Mouse (Mus musculus): ENCODE measurements at regions not wholly inside any gene's neighbourhood (a gene's known extent, or its start where the extent isn't known, plus 50 kb on each side); places are given as distances from the start of the nearest gene placed in this dataset.
A peak's percentile ranks its signal among the peaks of the same experiment; 100 is the strongest.

DNA sequence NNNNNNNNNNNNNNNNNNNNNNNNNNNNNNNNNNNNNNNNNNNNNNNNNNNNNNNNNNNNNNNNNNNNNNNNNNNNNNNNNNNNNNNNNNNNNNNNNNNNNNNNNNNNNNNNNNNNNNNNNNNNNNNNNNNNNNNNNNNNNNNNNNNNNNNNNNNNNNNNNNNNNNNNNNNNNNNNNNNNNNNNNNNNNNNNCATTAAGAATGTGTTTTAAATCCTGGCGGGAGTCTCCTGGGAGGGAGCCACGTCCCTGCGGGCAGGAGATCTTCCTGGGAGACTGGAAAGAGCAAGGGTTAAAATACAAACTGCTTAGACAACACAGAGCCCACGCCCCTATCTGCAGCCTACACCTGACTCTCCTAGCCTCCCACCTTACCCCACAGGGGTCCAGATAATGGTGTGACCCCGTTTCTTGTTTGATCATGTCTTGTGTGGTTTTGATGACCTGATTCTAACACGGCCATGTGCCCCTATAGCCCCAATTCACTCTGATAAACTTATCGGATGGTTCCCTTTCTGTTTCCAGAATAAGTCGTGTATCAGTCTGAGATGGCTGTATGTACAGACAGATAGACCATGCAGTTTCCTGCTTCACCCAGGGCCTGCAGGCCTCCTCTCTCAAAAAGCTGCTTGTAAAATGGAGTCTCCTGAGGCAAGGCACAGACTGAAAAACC, 160.8 kb downstream of the Rpl14 start:
- DNase-seq = no peak

DNA sequence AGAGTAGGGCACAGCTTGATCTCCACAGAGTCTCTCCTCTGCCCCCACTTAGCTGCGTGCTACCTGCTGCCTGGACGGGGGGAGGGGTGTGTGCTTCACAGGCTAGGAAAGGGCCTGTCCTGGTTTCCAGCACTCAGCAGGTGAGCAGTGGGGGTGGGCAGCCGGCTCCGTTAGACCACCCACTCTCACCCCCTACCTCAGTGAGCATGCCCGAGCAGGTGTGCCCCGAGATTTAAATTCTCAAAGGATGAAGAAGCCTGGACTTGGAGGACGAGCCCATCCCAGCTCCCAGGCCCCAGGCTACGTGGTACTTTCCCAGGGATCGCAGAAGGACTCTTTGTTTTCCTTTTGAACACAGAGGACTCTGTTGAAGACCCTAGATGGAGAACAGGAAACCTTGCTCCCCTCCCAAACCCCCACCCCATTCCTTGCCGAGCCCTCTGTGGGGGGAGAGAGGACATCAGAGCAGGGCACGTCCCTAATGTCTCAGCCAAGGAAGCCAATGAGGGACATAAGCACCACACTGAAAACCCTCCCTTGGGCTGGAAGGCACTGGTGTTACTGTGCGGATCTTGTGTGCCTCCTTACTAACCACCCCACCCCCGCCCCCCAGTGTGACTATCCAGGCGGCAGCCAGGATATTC, 161.5 kb downstream of the Rpl14 start:
- DNase-seq = no peak

DNA sequence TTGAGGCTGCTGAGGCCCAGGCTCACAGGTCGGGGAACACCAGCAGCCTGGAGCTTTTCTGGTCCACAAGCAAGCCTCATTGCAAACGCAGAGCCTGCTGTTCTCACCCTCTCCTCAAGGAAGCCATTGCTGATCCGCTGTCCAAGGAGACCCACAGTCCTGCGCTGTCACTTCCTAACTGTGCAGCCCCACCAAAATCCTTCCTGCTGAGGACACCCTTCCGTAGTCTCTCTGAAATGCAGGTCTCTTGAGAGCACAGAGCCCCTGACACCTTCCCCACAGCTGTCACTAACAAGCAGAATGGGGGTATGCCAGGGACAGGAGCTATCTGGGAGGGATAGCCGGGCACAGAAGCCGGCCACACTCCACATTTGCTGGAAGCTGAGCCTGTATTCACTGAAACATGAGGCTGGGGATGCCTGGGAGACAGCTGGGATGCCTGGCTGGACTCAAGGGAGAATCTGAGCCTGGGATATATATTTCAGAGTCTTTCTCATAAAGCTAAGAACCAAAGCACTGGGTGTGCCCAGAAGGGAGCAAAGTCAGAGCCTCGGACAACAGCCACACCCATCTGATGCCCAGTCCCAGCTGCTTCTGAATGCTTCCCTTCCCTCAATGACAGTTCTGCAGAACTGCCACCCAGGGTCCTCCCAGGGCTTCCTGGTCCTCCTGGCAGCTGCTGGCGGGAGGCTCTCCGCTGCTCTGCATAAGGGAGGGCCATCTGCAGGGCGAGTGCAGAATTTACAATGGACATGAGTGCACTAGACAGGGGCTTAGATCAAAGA, 162.6 kb downstream of the Rpl14 start:
- DNase-seq = peak; percentile 4

DNA sequence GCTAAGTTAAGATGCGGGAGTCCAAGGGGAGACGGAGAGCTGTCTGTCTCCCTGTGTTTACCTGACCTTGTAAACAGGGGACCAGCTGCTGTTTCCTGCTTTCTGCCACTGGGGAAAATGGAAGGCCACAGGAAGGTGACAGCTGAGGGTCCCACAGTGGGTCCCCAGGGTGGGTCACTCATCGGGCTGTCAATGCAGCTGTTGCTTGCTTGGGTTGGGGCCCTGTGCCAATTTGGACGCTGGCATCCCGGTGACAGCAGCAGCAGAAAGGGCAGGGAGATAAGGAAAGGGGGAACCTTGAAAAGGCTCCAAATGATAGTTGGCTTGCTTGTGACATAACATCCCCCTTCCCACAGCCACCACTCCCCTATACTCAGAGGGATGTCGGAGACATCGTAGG, 164.0 kb downstream of the Rpl14 start:
- no peak for DNase-seq

DNA sequence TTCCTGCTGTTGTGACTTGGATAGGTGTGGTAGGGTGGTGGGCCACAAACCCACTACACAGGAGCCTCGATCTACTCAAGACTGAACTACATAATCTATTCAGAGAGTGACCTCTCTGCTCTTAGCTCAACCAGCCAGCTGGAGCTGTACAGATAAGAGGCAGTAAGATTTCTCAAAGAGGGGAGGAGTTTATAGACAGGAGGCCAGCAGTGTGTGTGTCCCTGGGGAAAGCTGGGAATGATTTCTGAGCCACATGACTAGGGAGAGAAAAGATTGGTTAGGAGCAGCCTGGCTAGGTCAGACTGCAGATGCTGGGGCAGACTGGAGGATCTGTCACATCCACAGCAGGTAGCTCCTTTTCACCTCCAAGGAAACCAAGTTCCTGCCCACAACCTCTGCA, 166.7 kb downstream of the Rpl14 start:
- DNase-seq = no peak

DNA sequence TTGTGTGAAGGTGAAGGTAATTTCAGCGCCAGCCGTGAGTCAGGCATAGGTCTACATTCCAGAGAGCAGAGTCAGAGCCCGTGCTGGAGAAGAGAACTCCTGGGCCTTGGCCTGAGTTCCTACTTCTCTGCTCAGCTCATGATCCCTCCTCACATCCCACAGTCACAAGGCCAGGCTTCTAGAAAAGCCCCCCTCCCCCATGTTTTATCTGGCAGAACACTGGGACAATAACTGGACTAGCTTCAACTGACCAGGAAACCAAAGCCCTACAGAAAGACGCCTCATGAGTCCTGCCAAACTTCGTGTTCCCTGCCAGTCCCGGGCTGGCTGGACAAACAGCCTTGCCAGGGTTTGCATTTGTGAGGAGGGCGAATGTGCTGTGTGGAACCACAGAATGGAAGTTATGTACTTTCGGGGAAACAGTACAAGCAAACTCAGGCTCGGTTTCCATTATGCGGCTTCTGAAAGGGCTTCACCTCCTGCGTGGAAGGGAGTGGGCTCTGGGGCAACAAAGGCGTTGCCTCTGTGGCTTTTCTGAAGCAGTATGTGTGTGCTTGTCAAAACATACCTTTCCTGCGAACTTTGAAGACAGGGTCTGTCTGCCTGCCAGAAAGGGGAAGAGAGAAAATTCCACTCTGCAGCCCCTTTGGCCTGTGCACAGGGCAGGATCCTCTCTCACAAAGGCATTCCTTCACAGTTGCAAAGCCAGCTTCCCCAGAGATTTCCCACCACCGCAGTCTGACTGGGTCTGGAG, 168.1 kb downstream of the Rpl14 start:
- DNase-seq = no peak

DNA sequence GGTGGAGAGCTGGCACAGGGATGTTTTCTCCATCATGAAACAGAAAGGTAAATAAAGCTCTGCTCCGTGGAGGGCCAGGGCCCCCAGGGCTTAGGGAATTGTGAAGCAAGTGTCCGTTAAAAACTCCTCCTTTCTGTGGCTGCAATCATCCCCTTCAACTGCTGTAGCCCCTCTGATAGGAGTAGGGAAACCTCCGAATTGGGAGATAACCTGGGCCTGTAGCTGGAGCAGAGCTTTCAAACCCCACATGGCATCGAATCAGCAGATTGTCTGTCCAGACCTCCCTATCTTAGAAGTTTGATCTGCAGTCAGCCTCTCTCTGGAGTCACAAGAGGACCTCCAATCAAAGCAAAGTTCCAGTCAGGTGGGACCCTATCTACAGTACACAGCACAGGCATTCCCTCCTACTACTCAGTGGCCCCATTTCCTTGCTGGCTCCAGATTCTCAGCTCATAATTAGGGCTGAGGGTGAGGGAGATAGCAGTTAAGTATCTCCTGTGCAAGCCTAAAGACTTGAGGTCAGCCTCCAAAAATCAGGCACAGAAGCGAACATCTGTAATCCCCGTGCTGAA, 168.8 kb downstream of the Rpl14 start:
- DNase-seq = no peak

DNA sequence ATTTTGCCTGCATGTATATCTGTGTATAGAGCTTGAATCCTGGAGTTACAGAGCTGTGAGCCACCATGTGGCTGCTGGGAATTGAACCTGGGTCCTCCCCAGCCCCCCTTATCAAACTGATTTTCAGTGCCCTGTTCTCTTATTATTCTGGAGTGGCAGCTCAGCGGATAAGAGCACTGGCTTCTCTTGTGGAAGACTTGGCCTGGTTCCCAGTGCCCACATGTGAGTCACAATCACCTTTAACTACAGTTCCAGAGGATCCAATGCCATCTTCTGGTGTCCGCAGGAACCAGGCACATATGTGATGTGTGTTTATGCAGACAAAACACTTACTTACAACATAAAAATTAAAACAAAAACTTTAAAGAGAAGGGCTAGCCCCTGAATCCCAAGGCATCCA, 170.3 kb downstream of the Rpl14 start:
- DNase-seq = no peak

DNA sequence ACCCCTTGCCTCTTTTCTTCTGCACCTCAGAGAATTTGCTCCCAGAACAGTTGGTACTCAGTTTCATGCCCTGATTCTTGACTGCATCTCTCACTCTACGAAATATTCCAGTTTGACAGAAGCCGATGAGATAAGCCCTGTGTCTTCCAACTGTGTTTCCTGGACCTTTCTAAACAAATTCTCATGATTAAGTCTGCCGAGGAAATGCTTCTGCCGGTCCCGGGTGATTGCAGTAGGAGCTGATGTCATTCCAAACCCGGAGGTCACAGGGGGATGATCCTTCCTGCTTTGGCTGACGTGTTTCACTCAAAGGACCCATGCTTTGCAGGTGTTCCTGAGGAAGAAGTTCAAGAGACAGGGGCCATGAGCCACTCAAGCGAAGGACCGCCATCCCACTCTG, 172.2 kb downstream of the Rpl14 start:
- DNase-seq = no peak

DNA sequence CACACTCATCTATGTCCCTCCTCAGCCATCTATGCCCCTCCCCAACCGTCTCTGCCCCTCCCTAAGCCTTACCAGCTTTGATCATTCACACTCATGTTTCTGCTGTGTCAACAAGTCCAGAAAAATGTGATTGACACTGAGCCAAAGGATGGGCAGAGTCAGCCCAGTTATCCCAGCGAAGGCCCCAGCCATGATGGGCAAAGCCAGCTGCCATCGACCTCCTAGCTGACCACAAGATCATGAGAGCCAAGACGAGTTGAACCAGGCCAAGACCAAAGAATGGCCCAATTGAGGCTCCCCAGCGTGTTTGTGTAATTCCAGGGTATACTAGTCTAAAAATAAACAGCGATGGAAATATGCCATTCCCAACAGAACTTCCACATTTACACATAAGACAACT, 174.4 kb downstream of the Rpl14 start:
- DNase-seq = no peak

DNA sequence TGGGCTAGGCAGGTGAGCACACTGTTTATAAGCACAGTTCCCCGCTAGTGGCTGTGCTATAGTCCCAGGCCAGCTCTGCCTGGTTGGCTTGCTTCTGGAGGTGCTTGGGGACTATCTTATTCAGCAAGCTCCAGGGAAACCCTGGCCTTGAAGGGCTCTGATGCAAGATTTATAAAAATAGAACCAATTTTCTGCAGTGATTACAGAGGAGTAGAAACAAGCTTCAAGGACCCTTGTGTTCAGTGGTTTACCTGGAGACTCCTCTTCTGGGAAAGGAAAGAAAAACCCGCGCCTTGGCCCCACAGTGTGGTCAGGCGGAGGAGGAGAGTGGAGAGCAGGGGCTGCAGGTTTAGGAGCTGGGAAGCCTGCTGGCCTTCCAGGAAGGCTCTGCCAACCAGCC, 178.2 kb upstream of the Ctnnb1 start:
- DNase-seq = no peak

DNA sequence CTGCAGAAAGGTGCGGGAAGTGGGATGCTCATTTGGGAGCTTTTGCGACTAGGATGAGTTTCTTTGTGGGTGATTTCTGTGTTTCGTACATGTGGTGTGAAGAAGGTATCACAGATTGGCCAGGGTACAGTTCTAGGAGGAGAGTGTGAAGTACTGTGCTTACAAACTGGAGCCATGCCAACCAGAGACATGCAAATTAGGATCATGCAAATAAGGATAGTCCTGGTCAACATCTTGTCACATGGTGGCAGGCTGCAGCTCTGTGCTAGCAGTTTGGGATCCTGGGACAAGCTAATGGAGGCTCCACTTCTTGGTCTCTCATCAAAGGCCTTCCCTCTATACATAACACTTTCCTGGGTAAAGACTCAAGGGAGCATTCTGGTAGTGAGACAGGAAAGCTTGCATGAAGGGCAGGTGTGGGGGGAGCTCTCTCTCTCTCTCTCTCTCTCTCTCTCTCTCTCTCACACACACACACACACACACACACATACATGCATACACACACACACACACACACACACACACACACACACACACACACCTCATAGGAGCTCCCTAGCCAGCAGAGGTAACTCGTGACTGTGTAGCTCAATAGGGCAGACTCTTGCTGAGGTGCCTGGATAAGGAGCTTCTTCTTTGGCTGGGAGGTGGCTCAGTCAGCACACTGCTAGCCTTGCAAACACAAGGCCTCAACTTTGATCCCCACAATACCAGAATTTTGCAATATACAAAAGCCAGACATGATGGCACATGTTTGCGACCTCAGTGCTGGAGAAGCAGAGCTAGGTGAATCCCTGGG, 177.1 kb upstream of the Ctnnb1 start:
- no peak for DNase-seq

DNA sequence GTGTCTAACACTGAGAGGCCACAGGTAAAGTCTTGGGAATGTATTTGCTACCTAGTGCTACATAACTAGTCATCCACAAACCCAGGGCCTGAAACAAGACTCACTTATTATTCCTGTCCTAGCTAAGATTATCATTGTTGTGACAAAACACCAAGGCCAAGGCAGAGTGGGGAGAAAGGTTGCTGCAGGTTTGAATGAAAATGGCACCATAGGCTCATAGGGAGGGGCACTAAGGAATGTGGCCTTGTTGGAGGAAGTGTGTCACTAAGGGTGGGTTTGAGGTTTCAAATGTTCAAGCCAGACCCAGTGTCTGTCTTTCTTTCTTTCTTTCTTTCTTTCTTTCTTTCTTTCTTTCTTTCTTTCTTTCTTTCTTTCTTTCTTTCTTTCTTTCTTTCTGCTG, 174.9 kb upstream of the Ctnnb1 start:
- no peak for DNase-seq

DNA sequence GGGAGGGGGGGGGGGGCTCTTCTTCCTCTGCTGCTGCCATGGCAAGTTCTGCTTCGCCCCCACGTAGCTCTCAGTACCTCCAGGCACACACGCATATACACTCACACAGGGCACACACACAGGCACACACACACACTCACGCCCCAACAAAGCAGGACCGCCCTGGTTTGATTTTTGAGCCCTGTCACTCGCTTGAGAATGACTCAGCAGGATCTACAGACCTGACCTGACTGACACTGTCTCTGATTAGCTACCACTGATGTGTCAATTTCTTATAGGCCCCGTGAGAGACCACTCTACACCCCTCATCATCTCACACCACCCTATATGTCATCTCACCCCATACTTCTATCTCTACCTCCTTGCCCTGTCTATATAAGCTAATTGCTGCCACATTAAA, 173.5 kb upstream of the Ctnnb1 start:
- DNase-seq = no peak

DNA sequence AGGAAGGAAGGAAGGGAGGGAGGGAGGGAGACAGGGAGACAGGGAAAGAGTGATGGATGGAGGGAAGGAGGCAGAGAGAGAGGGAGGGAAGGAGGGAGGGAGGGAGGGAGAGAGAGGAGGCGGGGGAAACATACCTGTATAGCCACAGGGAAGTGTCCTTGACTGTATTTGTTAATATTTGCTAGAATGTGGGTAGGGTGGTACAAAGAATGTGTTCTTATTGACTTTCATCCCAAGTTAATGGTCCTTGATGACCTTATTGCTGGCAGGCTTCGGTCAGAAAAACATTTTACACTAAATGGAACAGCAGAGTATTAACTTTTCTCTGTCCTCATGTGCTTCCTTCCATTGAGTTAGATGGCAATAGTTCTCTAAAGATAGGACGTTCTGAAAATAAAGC, 171.0 kb upstream of the Ctnnb1 start:
- no peak for DNase-seq

DNA sequence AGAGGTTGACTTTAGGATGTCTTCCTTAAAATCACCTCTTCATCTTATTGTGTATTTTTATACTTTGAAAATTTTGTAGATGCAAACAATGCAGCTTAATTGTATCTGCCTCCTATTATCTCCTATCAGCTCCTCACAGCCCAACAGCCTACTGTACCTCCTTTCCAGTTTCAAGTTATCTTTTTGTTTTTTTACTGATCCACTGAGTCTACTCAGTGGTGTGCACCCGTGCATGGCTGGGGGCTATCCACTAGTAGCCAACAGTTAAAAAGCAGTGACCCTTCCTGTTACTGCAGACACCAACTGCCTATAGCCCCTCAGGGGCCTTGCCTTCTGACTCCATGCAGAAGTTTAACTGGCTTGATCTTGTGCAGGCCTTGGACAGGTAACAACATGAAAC, 170.4 kb upstream of the Ctnnb1 start:
- DNase-seq = no peak

DNA sequence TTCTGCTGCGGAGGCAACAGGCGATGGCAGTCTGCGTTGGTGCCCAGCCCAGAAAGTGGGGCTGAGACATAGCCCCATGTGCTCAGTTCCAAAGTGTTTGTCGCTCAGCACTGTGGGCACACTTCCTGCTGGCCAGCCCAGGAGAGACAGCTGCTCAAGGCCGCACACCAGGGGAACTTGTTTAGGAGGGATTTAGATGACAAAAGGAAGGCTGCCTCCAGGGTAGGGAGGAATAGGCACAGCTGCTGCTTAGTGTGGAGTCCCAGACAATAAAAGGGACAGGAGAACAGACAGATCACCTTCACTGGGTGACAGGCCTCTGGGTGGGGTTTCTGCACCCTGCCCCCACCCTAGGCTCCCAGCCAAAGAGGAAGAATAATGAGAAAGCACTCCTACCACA, 169.2 kb upstream of the Ctnnb1 start:
- no peak for DNase-seq

DNA sequence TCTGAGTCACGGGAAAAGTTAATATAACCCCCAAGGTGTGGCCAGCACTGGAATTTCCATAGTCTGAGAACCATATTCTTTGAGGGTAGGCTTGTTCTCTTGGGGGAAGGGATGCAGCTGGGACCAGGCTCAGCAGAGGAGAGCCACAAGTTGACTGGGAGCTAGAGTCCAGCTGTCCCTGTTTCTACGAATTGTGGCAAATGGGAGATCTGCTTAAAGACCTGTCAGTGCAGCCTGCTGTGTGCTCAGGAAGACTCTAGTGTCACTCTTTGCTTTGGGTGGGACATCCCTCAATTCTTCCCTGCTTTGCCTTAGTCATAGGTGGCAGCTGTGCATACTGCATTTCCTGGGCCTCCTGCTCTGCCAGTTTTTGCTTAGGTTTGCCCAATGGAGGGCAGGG, 165.2 kb upstream of the Ctnnb1 start:
- no peak for DNase-seq

DNA sequence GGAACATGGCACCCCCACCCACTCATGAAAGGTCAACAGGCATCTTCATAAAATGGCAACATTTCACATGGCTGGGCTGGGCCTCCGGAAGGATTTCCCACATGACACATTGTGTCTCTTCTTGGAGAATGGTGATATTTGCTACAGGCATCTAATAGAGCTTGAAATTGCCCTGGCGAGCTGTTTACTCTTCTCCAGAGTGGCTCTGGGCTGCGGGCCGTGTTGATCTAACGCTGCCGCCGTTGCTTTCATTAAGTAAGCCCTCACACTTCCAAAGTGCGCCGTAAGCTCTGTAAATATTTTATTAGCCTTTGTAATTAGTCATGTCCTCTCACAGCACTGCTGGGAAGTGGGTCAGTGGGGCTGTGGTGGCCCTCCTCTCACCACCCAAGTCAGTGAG, 164.4 kb upstream of the Ctnnb1 start:
- DNase-seq = no peak

DNA sequence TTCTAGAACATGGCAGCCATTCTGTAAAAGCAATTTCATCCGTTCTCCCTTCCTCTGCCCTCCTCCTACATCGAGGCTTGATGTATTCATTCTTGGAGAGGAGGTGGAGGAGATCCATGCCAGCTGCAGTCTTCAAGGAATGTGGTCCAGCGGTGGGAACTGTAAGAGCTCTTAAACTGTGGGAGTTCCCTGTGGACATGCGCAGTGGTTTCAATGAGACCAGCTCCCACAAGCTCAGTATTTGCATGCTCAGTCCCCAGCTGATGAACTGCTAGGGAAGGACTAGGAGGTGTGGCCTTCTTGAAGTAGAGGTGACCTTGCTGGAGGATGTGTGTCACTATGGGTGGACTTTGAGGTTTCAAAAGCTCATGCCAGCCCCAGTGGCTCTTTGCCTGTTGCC, 163.7 kb upstream of the Ctnnb1 start:
- no peak for DNase-seq

DNA sequence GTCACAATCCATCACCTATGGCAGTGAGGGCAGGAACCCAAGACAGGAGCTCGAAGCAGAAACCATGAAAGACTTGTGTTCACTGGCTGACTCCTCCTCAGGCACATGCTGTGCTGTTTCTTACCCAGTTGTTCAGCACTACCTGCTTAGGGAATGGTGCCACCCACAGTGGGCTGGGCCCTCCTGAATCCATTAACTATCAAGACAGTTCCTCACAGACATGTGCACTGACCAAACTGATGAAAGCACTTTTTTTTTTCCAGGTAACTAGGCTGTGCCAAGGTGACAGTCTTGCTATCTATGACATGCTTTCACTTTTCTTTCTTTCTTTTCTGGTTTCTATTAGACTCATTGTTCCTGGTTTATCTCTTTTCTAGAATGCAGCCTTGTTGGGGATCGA, 162.1 kb upstream of the Ctnnb1 start:
- DNase-seq = no peak

DNA sequence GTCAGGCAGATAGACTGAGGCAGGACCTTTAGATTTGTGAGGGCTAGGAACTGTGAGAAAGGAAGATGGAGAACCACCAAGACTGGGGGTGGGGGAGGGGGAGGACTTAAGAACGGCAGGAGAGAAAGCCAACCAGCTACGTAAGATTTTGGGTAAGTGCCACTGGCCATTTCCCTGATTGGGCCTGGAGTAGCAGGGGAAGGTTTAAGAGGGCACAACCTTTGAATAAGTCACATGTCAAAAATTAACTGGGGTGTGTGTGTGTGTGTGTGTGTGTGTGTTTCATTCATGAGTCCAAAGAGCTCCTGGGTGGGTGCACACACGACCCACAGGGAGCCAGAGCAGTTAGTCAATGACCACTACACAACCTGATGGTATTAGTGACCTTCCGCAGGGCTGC, 161.6 kb upstream of the Ctnnb1 start:
- no peak for DNase-seq

Measured in thymus, postnatal 14 days (tissue).